Mouse (Mus musculus) gastrocnemius, adult 18-20 months (tissue): ENCODE results near the gene Ptpn7. TPM values are rescaled to one million over a fixed set of nuclear protein-coding genes. Genes with fewer than 3 reads are reported as not detected.

ENCODE experiments used
- DNase-seq: peaks from one replicate; pipeline ENCODE4 v3.0.0; 2021; ENCODE audit warnings: low spot score
- total RNA-seq, 2 experiments: library from RNA; stranded (reverse); gene quantifications; 2 replicates each; pipeline ENCODE4 v1.2.3; 2021

The Ptpn7 gene
- total RNA-seq, 2 experiments from 2014 or later: 0.07 to 0.14 TPM

- no peak for DNase-seq
These were observed 26.1 kb downstream of the Ptpn7 start for GRCm38 (mm10) chr1:135158633-135159032.

- DNase-seq: no peak
These were observed 26.6 kb downstream of the Ptpn7 start for GRCm38 (mm10) chr1:135159074-135159473.

GRCm38 (mm10) chr1:135159556-135160123, 27.1 kb downstream of the Ptpn7 start:
- no peak for DNase-seq

- no peak for DNase-seq
These were observed 28.0 kb downstream of the Ptpn7 start for GRCm38 (mm10) chr1:135160411-135161050.

GRCm38 (mm10) chr1:135162720-135163119, 30.2 kb downstream of the Ptpn7 start:
- DNase-seq: no peak

- DNase-seq: no peak
These were observed 34.9 kb downstream of the Ptpn7 start, which contains the start of gene Gpr37l1 for GRCm38 (mm10) chr1:135167435-135167834. Gene Gpr37l1 (minus strand): TSS chr1:135167681.

GRCm38 (mm10) chr1:135168453-135169200, 36.1 kb downstream of the Ptpn7 start:
- no peak for DNase-seq

- DNase-seq: no peak
These were observed 37.2 kb downstream of the Ptpn7 start for GRCm38 (mm10) chr1:135169556-135170224.

GRCm38 (mm10) chr1:135170299-135170698, 37.8 kb downstream of the Ptpn7 start:
- DNase-seq: no peak

- no peak for DNase-seq
These were observed 38.7 kb downstream of the Ptpn7 start for GRCm38 (mm10) chr1:135171202-135171601.

- peak; percentile 77 for DNase-seq
These were observed 39.5 kb downstream of the Ptpn7 start for GRCm38 (mm10) chr1:135171984-135172383.

GRCm38 (mm10) chr1:135173311-135173710, 40.8 kb downstream of the Ptpn7 start:
- DNase-seq: no peak

- no peak for DNase-seq
These were observed 42.7 kb downstream of the Ptpn7 start for GRCm38 (mm10) chr1:135175176-135175575.

GRCm38 (mm10) chr1:135177724-135178123, 45.2 kb downstream of the Ptpn7 start:
- DNase-seq: no peak

GRCm38 (mm10) chr1:135178863-135179262, 46.4 kb downstream of the Ptpn7 start:
- no peak for DNase-seq

GRCm38 (mm10) chr1:135180830-135181229, 48.3 kb downstream of the Ptpn7 start:
- no peak for DNase-seq

- DNase-seq: no peak
These were observed 48.8 kb downstream of the Ptpn7 start for GRCm38 (mm10) chr1:135181275-135181674.

GRCm38 (mm10) chr1:135181880-135182623, 49.6 kb downstream of the Ptpn7 start:
- DNase-seq: no peak

GRCm38 (mm10) chr1:135182975-135183374, 50.5 kb downstream of the Ptpn7 start:
- DNase-seq: no peak

- DNase-seq: no peak
These were observed 50.9 kb downstream of the Ptpn7 start for GRCm38 (mm10) chr1:135183448-135183847.

- DNase-seq: no peak
These were observed 51.6 kb downstream of the Ptpn7 start for GRCm38 (mm10) chr1:135183941-135184570.
